Mouse (Mus musculus): ENCODE data around the gene Olfr1. TPM values are rescaled to one million over a fixed set of nuclear protein-coding genes. Genes with fewer than 3 reads are reported as not detected.

Gene Olfr1
- not detected in 2 replicates for polyA plus RNA-seq (2012; ENCODE audit: insufficient read depth, insufficient read length, missing spikeins)

- no peak within 1 kb of the TSS for H3K27ac ChIP-seq (ENCODE audit: insufficient read depth, low read depth, low read length)
- TF ChIP-seq POLR2A (IDR thresholded peaks at IDR 0.05; ENCODE audit: borderline replicate concordance, low read depth, low read length) = no peak
- TF ChIP-seq CTCF (IDR thresholded peaks at IDR 0.05; ENCODE audit: low read depth, low read length) = no peak
- no peaks in the 10 kb centered on the region for H3K4me1 ChIP-seq (ENCODE audit: control insufficient read depth, insufficient read depth, low read length)
- H3K4me3 ChIP-seq (ENCODE audit: insufficient read depth, low read length) = no peak within 1 kb of the TSS
These were observed at the start of gene Olfr1 for GRCm38 (mm10) chr11:73399514-73399913. TSS of gene Olfr1 (minus strand) at chr11:73399614.

- TF ChIP-seq POLR2A (IDR thresholded peaks at IDR 0.05; ENCODE audit: borderline replicate concordance, low read depth, low read length) (no peak), CTCF (IDR thresholded peaks at IDR 0.05; ENCODE audit: low read depth, low read length) (no peak)
These were observed 29.0 kb upstream of the Olfr1 start, which contains the start of gene Olfr378 for GRCm38 (mm10) chr11:73428377-73428776. TSS of gene Olfr378 (minus strand) at chr11:73428477.

GRCm38 (mm10) chr11:73395374-73395773, 4.0 kb downstream of the Olfr1 start:
- Histone ChIP-seq H3K4me3 (ENCODE audit: insufficient read depth, low read length) (no peak overlapping the region), H3K4me1 (ENCODE audit: control insufficient read depth, insufficient read depth, low read length) (no peaks in the 10 kb centered on the region), H3K27ac (ENCODE audit: insufficient read depth, low read depth, low read length) (no peak overlapping the region)
- TF ChIP-seq POLR2A (IDR thresholded peaks at IDR 0.05; ENCODE audit: borderline replicate concordance, low read depth, low read length) (no peak), CTCF (IDR thresholded peaks at IDR 0.05; ENCODE audit: low read depth, low read length) (no peak)

More at GRCm38 (mm10) chr11:73428377-73428776, 29.0 kb upstream of the Olfr1 start, which contains the start of gene Olfr378:
- no peak within 1 kb of the TSS for H3K27ac ChIP-seq (ENCODE audit: insufficient read depth, low read depth, low read length)
- H3K4me1 ChIP-seq (ENCODE audit: control insufficient read depth, insufficient read depth, low read length) = no peaks in the 10 kb centered on the region
- no peak within 1 kb of the TSS for H3K4me3 ChIP-seq (ENCODE audit: insufficient read depth, low read length)

DNA sequence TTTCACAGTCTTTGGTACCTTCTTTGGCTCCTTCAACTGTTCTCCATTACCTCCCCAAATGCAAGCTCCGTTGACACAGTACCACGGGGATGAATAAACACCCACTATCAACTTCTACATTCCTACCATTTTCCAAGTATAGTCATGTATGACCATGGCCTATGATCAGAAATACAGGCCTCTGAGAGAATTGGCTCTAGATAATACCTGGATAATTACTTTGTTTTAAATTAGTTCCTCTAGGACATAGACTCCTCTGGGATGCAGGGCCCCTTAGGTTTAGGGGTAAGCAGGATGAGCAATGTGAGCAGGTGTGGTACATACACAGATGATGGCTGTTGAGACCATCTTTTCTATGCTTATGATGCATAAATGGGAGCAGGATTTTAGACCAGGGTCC, 28.5 kb downstream of the Olfr1 start, which contains the start of gene Olfr376:
Gene Olfr376, plus strand, starts transcription at position 301 of the 400 bp plus-strand sequence.
- no peaks in the 10 kb centered on the region for H3K4me1 ChIP-seq (ENCODE audit: control insufficient read depth, insufficient read depth, low read length)
- no peak within 1 kb of the TSS for H3K27ac ChIP-seq (ENCODE audit: insufficient read depth, low read depth, low read length)
- TF ChIP-seq CTCF (IDR thresholded peaks at IDR 0.05; ENCODE audit: low read depth, low read length) = no peak
- no peak for TF ChIP-seq POLR2A (IDR thresholded peaks at IDR 0.05; ENCODE audit: borderline replicate concordance, low read depth, low read length)
- no peak within 1 kb of the TSS for H3K4me3 ChIP-seq (ENCODE audit: insufficient read depth, low read length)

- H3K27ac ChIP-seq (ENCODE audit: insufficient read depth, low read depth, low read length) = no peak within 1 kb of the TSS
- no peaks in the 10 kb centered on the region for H3K4me1 ChIP-seq (ENCODE audit: control insufficient read depth, insufficient read depth, low read length)
- no peak within 1 kb of the TSS for H3K4me3 ChIP-seq (ENCODE audit: insufficient read depth, low read length)
- TF ChIP-seq CTCF (IDR thresholded peaks at IDR 0.05; ENCODE audit: low read depth, low read length) (no peak), POLR2A (IDR thresholded peaks at IDR 0.05; ENCODE audit: borderline replicate concordance, low read depth, low read length) (no peak)
These were observed 48.9 kb downstream of the Olfr1 start, which contains the start of gene Olfr20 for GRCm38 (mm10) chr11:73350483-73350882. TSS of gene Olfr20 (plus strand) at chr11:73350783.

Other genes with a start within 250 kb of the Olfr1 start
- not detected in 2 replicates for gene P2rx5, start 239.2 kb downstream of the Olfr1 start, polyA plus RNA-seq (2012; ENCODE audit: insufficient read depth, insufficient read length, missing spikeins)
- 41.3 and 43.1 TPM in 2 replicates for gene Emc6, start 222.6 kb downstream of the Olfr1 start, polyA plus RNA-seq (2012; ENCODE audit: insufficient read depth, insufficient read length, missing spikeins)
- gene Tax1bp3, start 222.5 kb downstream of the Olfr1 start, polyA plus RNA-seq (2012; ENCODE audit: insufficient read depth, insufficient read length, missing spikeins) = 35.4 and 37.3 TPM in 2 replicates
- gene Ctns, start 200.6 kb downstream of the Olfr1 start, polyA plus RNA-seq (2012; ENCODE audit: insufficient read depth, insufficient read length, missing spikeins) = 48.2 and 49.7 TPM in 2 replicates
- 3.3 and 4.0 TPM in 2 replicates for gene Shpk, start 200.2 kb downstream of the Olfr1 start, polyA plus RNA-seq (2012; ENCODE audit: insufficient read depth, insufficient read length, missing spikeins)
- gene Trpv1, start 165.3 kb downstream of the Olfr1 start, polyA plus RNA-seq (2012; ENCODE audit: insufficient read depth, insufficient read length, missing spikeins) = not detected in 2 replicates
- gene Trpv3, start 132.2 kb downstream of the Olfr1 start, polyA plus RNA-seq (2012; ENCODE audit: insufficient read depth, insufficient read length, missing spikeins) = not detected in 2 replicates
- gene Aspa, start 70.0 kb downstream of the Olfr1 start, polyA plus RNA-seq (2012; ENCODE audit: insufficient read depth, insufficient read length, missing spikeins) = 0.25 TPM in 1 of 2 replicates, not detected in the other
- not detected in 2 replicates for gene Gm49340, start 69.9 kb downstream of the Olfr1 start, polyA plus RNA-seq (2012; ENCODE audit: insufficient read depth, insufficient read length, missing spikeins)
- not detected in 2 replicates for gene Spata22, start 69.9 kb downstream of the Olfr1 start, polyA plus RNA-seq (2012; ENCODE audit: insufficient read depth, insufficient read length, missing spikeins)
- not detected in 2 replicates for gene Olfr20, start 48.8 kb downstream of the Olfr1 start, polyA plus RNA-seq (2012; ENCODE audit: insufficient read depth, insufficient read length, missing spikeins)
- not detected in 2 replicates for gene Olfr376, start 28.4 kb downstream of the Olfr1 start, polyA plus RNA-seq (2012; ENCODE audit: insufficient read depth, insufficient read length, missing spikeins)
- not detected in 2 replicates for gene Olfr378, start 28.9 kb upstream of the Olfr1 start, polyA plus RNA-seq (2012; ENCODE audit: insufficient read depth, insufficient read length, missing spikeins)
- gene Olfr380, start 57.9 kb upstream of the Olfr1 start, polyA plus RNA-seq (2012; ENCODE audit: insufficient read depth, insufficient read length, missing spikeins) = not detected in 2 replicates
- gene Olfr381, start 92.0 kb upstream of the Olfr1 start, polyA plus RNA-seq (2012; ENCODE audit: insufficient read depth, insufficient read length, missing spikeins) = not detected in 2 replicates
- not detected in 2 replicates for gene Olfr382, start 117.6 kb upstream of the Olfr1 start, polyA plus RNA-seq (2012; ENCODE audit: insufficient read depth, insufficient read length, missing spikeins)
- gene Olfr385, start 193.4 kb upstream of the Olfr1 start, polyA plus RNA-seq (2012; ENCODE audit: insufficient read depth, insufficient read length, missing spikeins) = not detected in 2 replicates
- gene Olfr384, start 199.0 kb upstream of the Olfr1 start, polyA plus RNA-seq (2012; ENCODE audit: insufficient read depth, insufficient read length, missing spikeins) = not detected in 2 replicates